ENCODE assay signal across 27 mouse cellular contexts in genomic region chr15:42082436-42082835, GRCm38 (mm10).
"Had no signal": no experiment of that assay in that cellular context is flagged by ENCODE, and none has a peak within 500 bp of the region (broad histone marks: within the 10 kb centered on the region; RNA-seq: fewer than 3 reads in every experiment).

No protein-coding gene starts in this region.

- H3K4me2 ChIP-seq: heart, embryonic 12.5 days; hindbrain, embryonic 12.5 days; hindbrain, embryonic 14.5 days; intestine, embryonic 15.5 days; limb, embryonic 12.5 days; liver, embryonic 11.5 days; liver, embryonic 13.5 days; liver, embryonic 15.5 days had no signal

- H3K9ac ChIP-seq: heart, embryonic 12.5 days; hindbrain, embryonic 12.5 days; hindbrain, embryonic 14.5 days; intestine, embryonic 15.5 days; limb, embryonic 12.5 days; liver, embryonic 13.5 days; liver, embryonic 15.5 days had no signal

- H3K4me1 ChIP-seq: heart, embryonic 10.5 days; heart, embryonic 12.5 days; hindbrain, embryonic 10.5 days; hindbrain, embryonic 12.5 days; intestine, embryonic 15.5 days; limb, embryonic 10.5 days; limb, embryonic 12.5 days; liver, embryonic 13.5 days; liver, embryonic 15.5 days had no signal

- ATAC-seq: hindbrain, embryonic 16.5 days; inflammation-experienced regulatory T-cells, adult 6 months; intestine, embryonic 15.5 days; intestine, postnatal 0 days had no signal

- H3K27me3 ChIP-seq: heart, embryonic 12.5 days; hindbrain, embryonic 12.5 days; intestine, embryonic 15.5 days; limb, embryonic 12.5 days; liver, embryonic 13.5 days; liver, embryonic 15.5 days had no signal

- H3K27ac ChIP-seq: gastrocnemius, adult 2 months; heart, embryonic 10.5 days; hindbrain, embryonic 10.5 days; hindbrain, embryonic 12.5 days; hindbrain, embryonic 14.5 days; intestine, embryonic 15.5 days; limb, embryonic 10.5 days; limb, embryonic 12.5 days; liver, embryonic 13.5 days; liver, embryonic 15.5 days had no signal

- H3K4me3 ChIP-seq: gastrocnemius, adult 2 months; heart, embryonic 10.5 days; heart, embryonic 12.5 days; hindbrain, embryonic 10.5 days; hindbrain, embryonic 12.5 days; intestine, embryonic 15.5 days; limb, embryonic 10.5 days; limb, embryonic 12.5 days; liver, embryonic 13.5 days; liver, embryonic 15.5 days had no signal

- DNase-seq: gastrocnemius, adult 2 months; gastrocnemius, postnatal 10 days; gastrocnemius, postnatal 25 days; heart, adult 18-20 months; heart, postnatal 10 days; heart, postnatal 4 days; kidney, adult 18-20 months; kidney, adult 8-10 months; kidney, postnatal 10 days; kidney, postnatal 25 days; layer of hippocampus, adult 9-11 months; layer of hippocampus, postnatal 36 days; liver; liver, embryonic 13.5 days had no signal

- H3K9me3 ChIP-seq: heart, embryonic 10.5 days; heart, embryonic 12.5 days; hindbrain, embryonic 10.5 days; hindbrain, embryonic 12.5 days; intestine, embryonic 15.5 days; limb, embryonic 10.5 days; limb, embryonic 12.5 days; liver, embryonic 13.5 days; liver, embryonic 15.5 days had no signal

- H3K36me3 ChIP-seq: heart, embryonic 10.5 days; heart, embryonic 12.5 days; hindbrain, embryonic 10.5 days; hindbrain, embryonic 12.5 days; intestine, embryonic 15.5 days; limb, embryonic 10.5 days; limb, embryonic 12.5 days; liver, embryonic 13.5 days; liver, embryonic 15.5 days had no signal
